Mouse (Mus musculus) cerebellum, adult 11 months (tissue): ENCODE data around the gene Ccdc186.

Source experiments
- DNase-seq: peaks from one replicate; pipeline ENCODE4 v3.0.0; 2022

Ccdc186 gene

GRCm38 (mm10) chr19:56821798-56822447 lies at the start of gene Ccdc186:
Gene Ccdc186 (minus strand): TSS chr19:56822190.
- DNase-seq, result peak; percentile 95

GRCm38 (mm10) chr19:56867701-56868100 lies 45.7 kb upstream of the Ccdc186 start:
- no peak for DNase-seq

- no peak for DNase-seq
Observed at GRCm38 (mm10) chr19:56856455-56856854, 34.5 kb upstream of the Ccdc186 start.

GRCm38 (mm10) chr19:56852590-56852989 lies 30.6 kb upstream of the Ccdc186 start:
- no peak for DNase-seq

- DNase-seq, result no peak
Observed at GRCm38 (mm10) chr19:56842974-56843373, 21.0 kb upstream of the Ccdc186 start.

- DNase-seq, result no peak
Observed at GRCm38 (mm10) chr19:56838942-56839706, 17.1 kb upstream of the Ccdc186 start.

GRCm38 (mm10) chr19:56835340-56835739 lies 13.3 kb upstream of the Ccdc186 start:
- no peak for DNase-seq

- no peak for DNase-seq
Observed at GRCm38 (mm10) chr19:56830163-56830562, 8.2 kb upstream of the Ccdc186 start.

GRCm38 (mm10) chr19:56829267-56829666 lies 7.3 kb upstream of the Ccdc186 start:
- no peak for DNase-seq

GRCm38 (mm10) chr19:56828305-56828704 lies 6.3 kb upstream of the Ccdc186 start:
- no peak for DNase-seq

GRCm38 (mm10) chr19:56826047-56826631 lies 4.1 kb upstream of the Ccdc186 start, which contains the start of gene Tdrd1:
Gene Tdrd1 (plus strand): TSS chr19:56826209.
- DNase-seq, result no peak

GRCm38 (mm10) chr19:56822448-56822836 lies 452 bp upstream of the Ccdc186 start:
- no peak for DNase-seq

GRCm38 (mm10) chr19:56821040-56821797 lies 771 bp downstream of the Ccdc186 start:
- no peak for DNase-seq

GRCm38 (mm10) chr19:56817851-56818526 lies 4.0 kb downstream of the Ccdc186 start:
- no peak for DNase-seq

GRCm38 (mm10) chr19:56813360-56813759 lies 8.6 kb downstream of the Ccdc186 start:
- no peak for DNase-seq

GRCm38 (mm10) chr19:56811590-56811989 lies 10.4 kb downstream of the Ccdc186 start:
- DNase-seq, result no peak

- no peak for DNase-seq
Observed at GRCm38 (mm10) chr19:56810641-56811146, 11.3 kb downstream of the Ccdc186 start.

GRCm38 (mm10) chr19:56808771-56809170 lies 13.2 kb downstream of the Ccdc186 start:
- no peak for DNase-seq

GRCm38 (mm10) chr19:56807122-56807521 lies 14.9 kb downstream of the Ccdc186 start:
- no peak for DNase-seq

- DNase-seq, result peak; percentile 57
Observed at GRCm38 (mm10) chr19:56805366-56805765, 16.6 kb downstream of the Ccdc186 start.

- DNase-seq, result no peak
Observed at GRCm38 (mm10) chr19:56802352-56802746, 19.6 kb downstream of the Ccdc186 start.

GRCm38 (mm10) chr19:56801656-56802351 lies 20.2 kb downstream of the Ccdc186 start:
- no peak for DNase-seq
